Mouse (Mus musculus) MEL (cell line): Measurements from ENCODE around the gene Ghsr.

ENCODE experiments used
- CTCF ChIP-seq, 3 experiments: IDR thresholded peaks in 2 of 3; conservative IDR thresholded peaks in 1 of 3; 2 replicates each; pipeline ENCODE4 v1.5.1; 2011 to 2012; ENCODE audit warnings: low read length in 3 of 3, low read depth in 2 of 3, mild to moderate bottlenecking in 2 of 3, improper control_type of control experiment in 1 of 3, inconsistent platforms in 1 of 3, mixed read lengths in 1 of 3, moderate library complexity in 1 of 3; ENCODE audit not compliant: control insufficient read depth in 1 of 3, insufficient read depth in 1 of 3, poor library complexity in 1 of 3, severe bottlenecking in 1 of 3
- ETS1 ChIP-seq: IDR thresholded peaks from 2 replicates; pipeline ENCODE4 v1.6.1; 2012; ENCODE audit warnings: low read depth, mild to moderate bottlenecking, inconsistent platforms, low read length, improper control_type of control experiment, moderate library complexity
- POLR2A ChIP-seq, 2 experiments: IDR thresholded peaks; 2 replicates each; pipeline ENCODE4 v1.6.1; 2011 to 2012; ENCODE audit warnings: low read length in 2 of 2, mild to moderate bottlenecking in 2 of 2, control low read depth in 1 of 2, improper control_type of control experiment in 1 of 2, low read depth in 1 of 2, moderate library complexity in 1 of 2; ENCODE audit not compliant: control insufficient read depth in 1 of 2, insufficient read depth in 1 of 2, poor library complexity in 1 of 2
- POLR2AphosphoS2 ChIP-seq: IDR thresholded peaks from 2 replicates; pipeline ENCODE4 v1.6.1; 2011; ENCODE audit warnings: low read length, improper control_type of control experiment
- RCOR1 ChIP-seq: IDR thresholded peaks from 2 replicates; pipeline ENCODE4 v1.6.1; 2012; ENCODE audit warnings: low read depth, mild to moderate bottlenecking, inconsistent platforms, low read length, improper control_type of control experiment
- SMC3 ChIP-seq: IDR thresholded peaks from 2 replicates; pipeline ENCODE4 v1.6.1; 2011; ENCODE audit warnings: low read depth, low read length, improper control_type of control experiment
- ZMIZ1 ChIP-seq: IDR thresholded peaks from 2 replicates; pipeline ENCODE4 v1.6.1; 2012; ENCODE audit warnings: low read depth, mild to moderate bottlenecking, inconsistent platforms, low read length, improper control_type of control experiment, moderate library complexity

DNA sequence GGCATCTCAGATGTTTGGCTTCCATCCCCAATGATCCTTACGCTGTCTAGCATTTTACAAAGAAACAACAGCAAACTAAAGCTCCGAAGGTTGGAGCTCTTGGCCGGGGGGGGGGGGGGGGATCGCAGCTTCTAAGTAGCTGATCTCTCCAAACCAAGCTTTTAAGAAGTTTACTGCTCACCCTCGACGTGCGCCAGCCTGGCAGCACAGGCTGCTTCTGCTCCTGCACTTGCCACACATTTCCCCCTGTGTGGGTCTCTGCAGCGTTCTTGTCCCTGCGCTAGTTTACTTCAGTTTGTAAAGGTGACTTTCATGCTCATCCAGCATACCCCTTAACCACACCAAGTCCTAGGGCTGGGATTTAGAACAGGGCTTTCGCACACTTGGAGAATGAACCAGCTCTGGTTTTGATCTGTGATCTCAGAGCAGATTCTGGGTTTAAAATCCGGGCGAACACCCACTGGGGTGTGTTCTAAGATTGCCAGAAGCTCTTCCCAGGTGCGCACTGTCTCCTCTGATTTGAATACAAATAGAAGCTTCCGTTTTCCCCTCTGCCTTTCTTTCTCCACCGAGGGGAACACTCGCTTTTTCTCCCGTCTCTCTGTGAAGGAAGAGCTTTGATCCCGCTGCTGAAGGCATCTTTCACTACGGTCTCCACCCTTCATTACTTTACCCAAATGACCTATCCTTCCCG lies 422 bp upstream of the Ghsr start:
- TF ChIP-seq POLR2A (IDR thresholded peaks at IDR 0.05; ENCODE audit: control insufficient read depth in 1 of 2, insufficient read depth in 1 of 2, low read depth in 1 of 2, low read length in 2 of 2, poor library complexity in 1 of 2): no peak
- no peak for TF ChIP-seq POLR2AphosphoS2
- TF ChIP-seq ETS1: no peak
- TF ChIP-seq SMC3: no peak
- TF ChIP-seq RCOR1: no peak
- TF ChIP-seq CTCF (IDR thresholded peaks at IDR 0.05 in 2 of 3, conservative IDR thresholded peaks at IDR 0.05 in 1 of 3; ENCODE audit: control insufficient read depth in 1 of 3, insufficient read depth in 1 of 3, low read depth in 2 of 3, low read length in 3 of 3, poor library complexity in 1 of 3, severe bottlenecking in 1 of 3): no peak
- TF ChIP-seq ZMIZ1: no peak
